Mouse (Mus musculus) kidney, adult 8-10 months (tissue): ENCODE data around the gene Aplp2.

Experiments used
- DNase-seq, 2 experiments: peaks; one replicate each; pipeline ENCODE4 v3.0.0; 2022

Aplp2 gene

DNA sequence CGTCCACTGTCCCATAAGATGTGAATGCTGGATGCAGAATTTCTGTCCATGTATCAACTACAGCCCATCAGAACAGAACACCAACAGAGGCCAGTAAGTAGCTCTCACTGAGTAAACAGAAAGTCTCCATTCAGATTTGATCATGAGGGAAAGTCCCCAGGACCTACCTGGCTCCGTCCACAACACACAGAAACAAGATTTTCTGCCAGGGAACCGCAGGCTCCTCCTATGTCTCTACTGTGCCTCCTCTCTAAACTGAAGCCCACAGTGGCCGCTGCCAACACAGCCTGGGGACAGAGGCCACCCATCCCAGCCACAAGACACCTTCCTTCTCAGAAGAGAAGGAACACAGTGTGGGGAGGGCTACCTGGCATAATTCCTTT is 91.1 kb downstream of the Aplp2 start:
- DNase-seq: no peak

- peak in 1 of 2 experiments; percentile 15 for DNase-seq
Measured at GRCm38 (mm10) chr9:31119882-31120532, 91.6 kb downstream of the Aplp2 start.

DNA sequence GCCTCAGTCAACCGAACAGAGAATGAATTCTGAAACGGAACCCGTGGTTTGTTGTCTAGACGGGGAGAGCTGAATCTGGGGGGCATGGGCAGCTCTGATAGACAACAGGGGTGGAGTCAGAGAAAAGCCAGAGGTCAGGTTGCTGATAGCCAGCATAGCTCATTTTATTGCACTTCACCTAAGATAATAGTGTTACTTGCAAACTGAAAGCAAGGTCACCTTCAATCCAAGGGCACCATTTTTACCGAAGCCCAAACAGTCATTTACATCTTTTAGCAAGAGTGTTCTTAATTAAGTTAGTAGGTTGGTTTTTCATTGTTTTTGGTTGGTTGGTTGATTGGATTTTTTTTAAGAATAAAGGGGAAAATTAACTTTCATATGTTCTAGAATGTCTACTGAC is 92.2 kb downstream of the Aplp2 start:
- no peak for DNase-seq

- DNase-seq: no peak
Measured at GRCm38 (mm10) chr9:31118520-31119298, 92.9 kb downstream of the Aplp2 start.

DNA sequence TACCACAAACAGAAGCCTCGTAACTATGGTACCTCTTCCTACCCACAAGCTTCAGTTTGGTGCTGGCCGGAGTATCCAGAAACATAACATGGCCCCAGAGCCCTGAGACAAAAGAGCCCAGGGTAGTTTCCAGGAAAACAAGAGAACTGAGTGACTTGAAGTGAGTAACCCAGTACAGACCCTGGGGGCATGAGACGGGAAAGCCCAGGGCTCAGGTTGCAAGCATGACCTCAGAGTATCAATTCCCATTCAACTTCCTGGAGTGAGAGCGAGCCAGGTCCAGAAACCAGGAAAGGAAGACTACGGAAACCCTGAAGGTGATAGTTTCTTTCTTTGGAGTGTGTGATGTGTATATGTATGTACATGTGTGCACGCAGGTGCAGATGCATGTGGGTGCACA is 94.1 kb downstream of the Aplp2 start:
- no peak for DNase-seq

- DNase-seq: no peak
Measured at GRCm38 (mm10) chr9:31117088-31117487, 94.5 kb downstream of the Aplp2 start.

- no peak for DNase-seq
Measured at GRCm38 (mm10) chr9:31115586-31115985, 96.0 kb downstream of the Aplp2 start.

- DNase-seq: no peak
Measured at GRCm38 (mm10) chr9:31108464-31108863, 103.2 kb downstream of the Aplp2 start.
